Mouse (Mus musculus) spleen, embryonic (tissue): Measurements from ENCODE around the gene Gm11032.
"Not testable (repeated sequence)": the region's sequence is repeated elsewhere in the genome, so short reads cannot be mapped to it uniquely, and the experiment has no call there.

Experiments used
- CTCF ChIA-PET: fragments of 350-600 bp; sonication (Branson Sonifier 250); formaldehyde crosslinking; loops from one replicate; lab custom pipeline; 2022; lab: Charles Lee

The Gm11032 gene

GRCm38 (mm10) chr11:4620017-4620485 lies at the start of gene Gm11032:
Gm11032 (plus strand) TSS chr11:4620067.
- CTCF ChIA-PET: no interaction called here

GRCm38 (mm10) chr11:4571491-4571901 lies 48.4 kb upstream of the Gm11032 start:
- CTCF ChIA-PET: interaction anchor here (1.4 kb wide), 1 partner anchor 10 kb away, joined by 5 read pairs; no protein-coding TSS in a partner anchor

GRCm38 (mm10) chr11:4576090-4576732 lies 43.7 kb upstream of the Gm11032 start:
- CTCF ChIA-PET: not testable (repeated sequence)

GRCm38 (mm10) chr11:4577079-4577478 lies 42.8 kb upstream of the Gm11032 start:
- CTCF ChIA-PET: no interaction called here

- CTCF ChIA-PET: no interaction called here
Observed at GRCm38 (mm10) chr11:4578682-4579081, 41.2 kb upstream of the Gm11032 start.

- CTCF ChIA-PET: no interaction called here
Observed at GRCm38 (mm10) chr11:4591811-4592210, 28.1 kb upstream of the Gm11032 start.

GRCm38 (mm10) chr11:4593491-4593848 lies 26.4 kb upstream of the Gm11032 start:
- CTCF ChIA-PET: no interaction called here

GRCm38 (mm10) chr11:4593849-4594607 lies 25.8 kb upstream of the Gm11032 start:
- CTCF ChIA-PET: interaction anchor here (1.1 kb wide), 1 partner anchor 13 kb away, joined by 3 read pairs; no protein-coding TSS in a partner anchor

- CTCF ChIA-PET: interaction anchor here (1.1 kb wide), 1 partner anchor 12 kb away, joined by 3 read pairs; no protein-coding TSS in a partner anchor
Observed at GRCm38 (mm10) chr11:4594608-4595500, 25.0 kb upstream of the Gm11032 start, which contains the start of gene Mtmr3. Mtmr3 (minus strand) TSS chr11:4594863.

- CTCF ChIA-PET: no interaction called here
Observed at GRCm38 (mm10) chr11:4598411-4598810, 21.5 kb upstream of the Gm11032 start.

GRCm38 (mm10) chr11:4599916-4600315 lies 20.0 kb upstream of the Gm11032 start:
- CTCF ChIA-PET: interaction anchor here (0.7 kb wide), 1 partner anchor 123 kb away, joined by 4 read pairs; no protein-coding TSS in a partner anchor

GRCm38 (mm10) chr11:4601890-4602289 lies 18.0 kb upstream of the Gm11032 start:
- CTCF ChIA-PET: interaction anchor here (0.7 kb wide), 1 partner anchor 55 kb away, joined by 5 read pairs; no protein-coding TSS in a partner anchor

GRCm38 (mm10) chr11:4602691-4603441 lies 17.0 kb upstream of the Gm11032 start:
- CTCF ChIA-PET: interaction anchor here (0.6 kb wide), 1 partner anchor 519 kb away, joined by 3 read pairs; no protein-coding TSS in a partner anchor

- CTCF ChIA-PET: no interaction called here
Observed at GRCm38 (mm10) chr11:4604441-4604840, 15.4 kb upstream of the Gm11032 start.

- CTCF ChIA-PET: no interaction called here
Observed at GRCm38 (mm10) chr11:4605414-4605813, 14.5 kb upstream of the Gm11032 start.

- CTCF ChIA-PET: no interaction called here
Observed at GRCm38 (mm10) chr11:4606541-4606940, 13.3 kb upstream of the Gm11032 start.

GRCm38 (mm10) chr11:4611904-4612303 lies 8.0 kb upstream of the Gm11032 start:
- CTCF ChIA-PET: no interaction called here

GRCm38 (mm10) chr11:4620501-4621108 lies 738 bp downstream of the Gm11032 start:
- CTCF ChIA-PET: no interaction called here

GRCm38 (mm10) chr11:4621866-4622265 lies 2.0 kb downstream of the Gm11032 start:
- CTCF ChIA-PET: interaction anchor here (0.6 kb wide), 1 partner anchor 187 kb away, joined by 3 read pairs; no protein-coding TSS in a partner anchor

- CTCF ChIA-PET: interaction anchor here (0.6 kb wide), 1 partner anchor 187 kb away, joined by 3 read pairs; no protein-coding TSS in a partner anchor
Observed at GRCm38 (mm10) chr11:4622442-4622986, 2.6 kb downstream of the Gm11032 start.
